ENCODE assay signal across 8 mouse cellular contexts in genomic region chr5:64806600-64806999, GRCm38 (mm10). TPM values are rescaled to one million over a fixed set of nuclear protein-coding genes. Genes with fewer than 3 reads are reported as not detected.
A peak's percentile ranks its signal among the peaks of the same experiment; 100 is the strongest.
DNase-seq lines count a peak whose midpoint lies in the region; ATAC-seq and TF ChIP-seq lines count a peak whose summit lies in the region.

No protein-coding gene starts in this region.

- no peak for TF ChIP-seq POLR2A in MEL (IDR thresholded peaks at IDR 0.05; ENCODE audit: control insufficient read depth in 1 of 2, insufficient read depth in 1 of 2, low read depth in 1 of 2, low read length in 2 of 2, poor library complexity in 1 of 2)

- no peaks in the 10 kb centered on the region for H3K27me3 ChIP-seq in heart, embryonic 15.5 days
- H3K27me3 ChIP-seq in MEL (ENCODE audit: control insufficient read depth in 1 of 2, insufficient read depth in 2 of 2, low read length in 2 of 2) = no peaks in the 10 kb centered on the region
- H3K27me3 ChIP-seq in hindbrain, embryonic 11.5 days (ENCODE audit: control insufficient read depth, insufficient read depth, low read length) = no peaks in the 10 kb centered on the region
- H3K27me3 ChIP-seq in midbrain, embryonic 11.5 days (ENCODE audit: control insufficient read depth, insufficient read depth, low read length) = no peaks in the 10 kb centered on the region

- 20% methylated on average over 2 of the region's 2 CpGs for WGBS in heart, embryonic 15.5 days
- 37% methylated on average over 2 of the region's 2 CpGs for WGBS in hindbrain, embryonic 11.5 days
- 15% methylated on average over 2 of the region's 2 CpGs for WGBS in midbrain, embryonic 11.5 days

- no peak for DNase-seq in heart, adult 18-20 months
- no peak for DNase-seq in MEL (ENCODE audit: low read depth, low spot score)
- no peak for DNase-seq in hindbrain, embryonic 11.5 days (ENCODE audit: low spot score)
- no peak for DNase-seq in midbrain, embryonic 11.5 days (ENCODE audit: low spot score, missing footprints)
- no peak for DNase-seq in urinary bladder, postnatal 36 days (ENCODE audit: low spot score in 2 of 2)
- DNase-seq in left cerebral cortex, postnatal 25 days (ENCODE audit: low spot score in 2 of 2) = no peak
- no peak for DNase-seq in adrenal gland, postnatal 25 days

- TF ChIP-seq RAD21 in MEL (IDR thresholded peaks at IDR 0.05; ENCODE audit: low read depth, low read length) = no peak

- H3K9me3 ChIP-seq in heart, embryonic 15.5 days (replicated peaks) = no peaks in the 10 kb centered on the region
- H3K9me3 ChIP-seq in MEL (replicated peaks; ENCODE audit: insufficient read depth, low read length) = no peaks in the 10 kb centered on the region
- H3K9me3 ChIP-seq in hindbrain, embryonic 11.5 days (ENCODE audit: control insufficient read depth, low read length) = no peaks in the 10 kb centered on the region
- H3K9me3 ChIP-seq in midbrain, embryonic 11.5 days (ENCODE audit: control insufficient read depth, low read length) = no peaks in the 10 kb centered on the region

- peaks cover 51% of the 10 kb centered on the region for H3K79me2 ChIP-seq in MEL (ENCODE audit: control insufficient read depth, insufficient read depth, low read length, poor library complexity)

- peaks cover 64% of the 10 kb centered on the region for H3K4me1 ChIP-seq in heart, embryonic 15.5 days (replicated peaks)
- H3K4me1 ChIP-seq in MEL (ENCODE audit: control insufficient read depth in 1 of 2, insufficient read depth in 2 of 2, low read length in 2 of 2) = peaks cover 14 to 48% of the 10 kb centered on the region in 2 experiments; a peak in 3 of 4 replicates
- peaks cover 7% of the 10 kb centered on the region for H3K4me1 ChIP-seq in hindbrain, embryonic 11.5 days (replicated peaks; ENCODE audit: control insufficient read depth, insufficient read depth, low read length)
- peaks cover 43% of the 10 kb centered on the region for H3K4me1 ChIP-seq in midbrain, embryonic 11.5 days (ENCODE audit: control insufficient read depth, insufficient read depth, low read length)

- H3K4me2 ChIP-seq in heart, embryonic 15.5 days = peak overlapping the region; percentile 75
- H3K4me2 ChIP-seq in hindbrain, embryonic 11.5 days (replicated peaks; ENCODE audit: low read depth, low read length) = peak overlapping the region; percentile 36
- peak overlapping the region; percentile 54 for H3K4me2 ChIP-seq in midbrain, embryonic 11.5 days

- no peak for TF ChIP-seq EP300 in MEL (IDR thresholded peaks at IDR 0.05; ENCODE audit: low read depth in 1 of 2, low read length in 2 of 2)

- H3K4me3 ChIP-seq in heart, embryonic 15.5 days = peak overlapping the region; percentile 96
- no peak overlapping the region for H3K4me3 ChIP-seq in MEL (ENCODE audit: control insufficient read depth in 1 of 2, insufficient read depth in 1 of 2, low read depth in 2 of 2, low read length in 2 of 2)
- H3K4me3 ChIP-seq in hindbrain, embryonic 11.5 days (ENCODE audit: low read depth, low read length) = peak overlapping the region; percentile 73; the same call in 1 of the 2 replicates
- peak overlapping the region; percentile 91; the same call in 1 of the 2 replicates for H3K4me3 ChIP-seq in midbrain, embryonic 11.5 days (ENCODE audit: low read depth, low read length)

- ATAC-seq in heart, embryonic 15.5 days (replicated peaks; ENCODE audit: insufficient number of reproducible peaks, insufficient read depth, low FRiP score, low read depth) = no peak
- no peak for ATAC-seq in hindbrain, embryonic 11.5 days (ENCODE audit: low FRiP score)
- no peak for ATAC-seq in midbrain, embryonic 11.5 days (ENCODE audit: low FRiP score)

- H3K9ac ChIP-seq in heart, embryonic 15.5 days = peak overlapping the region; percentile 62; the same call in 1 of the 2 replicates
- peak overlapping the region; percentile 12; the same call in 1 of the 2 replicates for H3K9ac ChIP-seq in MEL (ENCODE audit: control insufficient read depth, low read depth, low read length, poor library complexity, severe bottlenecking)
- H3K9ac ChIP-seq in hindbrain, embryonic 11.5 days (ENCODE audit: low read depth, low read length) = peak overlapping the region; percentile 56
- peak overlapping the region; percentile 75 for H3K9ac ChIP-seq in midbrain, embryonic 11.5 days (ENCODE audit: low read length)

- H3K27ac ChIP-seq in heart, embryonic 15.5 days = peak overlapping the region; percentile 93
- peak overlapping the region; percentile 23 for H3K27ac ChIP-seq in MEL (ENCODE audit: control insufficient read depth, low read depth, low read length)
- peak overlapping the region; percentile 77 for H3K27ac ChIP-seq in hindbrain, embryonic 11.5 days (ENCODE audit: low read depth, low read length)
- H3K27ac ChIP-seq in midbrain, embryonic 11.5 days (ENCODE audit: low read depth, low read length) = peak overlapping the region; percentile 87

- no peaks in the 10 kb centered on the region for H3K36me3 ChIP-seq in heart, embryonic 15.5 days
- H3K36me3 ChIP-seq in MEL (ENCODE audit: control insufficient read depth in 1 of 2, insufficient read depth in 2 of 2, low read length in 2 of 2) = peaks cover 0 to 56% of the 10 kb centered on the region in 2 experiments; a peak in 2 of 4 replicates
- no peaks in the 10 kb centered on the region for H3K36me3 ChIP-seq in hindbrain, embryonic 11.5 days (ENCODE audit: control insufficient read depth, insufficient read depth, low read length)
- no peaks in the 10 kb centered on the region for H3K36me3 ChIP-seq in midbrain, embryonic 11.5 days (ENCODE audit: control insufficient read depth, insufficient read depth, low read length)

- intact Hi-C loops in left cerebral cortex, postnatal 25 days (cut with DNase I) = no loop called here

- no peak for TF ChIP-seq CTCF in MEL (IDR thresholded peaks at IDR 0.05 in 2 of 3, conservative IDR thresholded peaks at IDR 0.05 in 1 of 3; ENCODE audit: control insufficient read depth in 1 of 3, insufficient read depth in 1 of 3, low read depth in 2 of 3, low read length in 3 of 3, poor library complexity in 1 of 3, severe bottlenecking in 1 of 3)

TF ChIP-seq in MEL, 35 proteins besides CTCF, POLR2A, EP300 and RAD21:
- no peak for TF ChIP-seq RCOR1 (IDR thresholded peaks at IDR 0.05; ENCODE audit: low read depth, low read length)

RNA-seq across cellular contexts. Expression of gene Klf3, which starts 3.4 kb away (rescaled TPM):
- polyA plus RNA-seq in heart, embryonic 15.5 days (2015; fragmentation: Nextera tagmentation; extraction: Ambion mirVana) = 44.3 and 53.3 TPM in 2 replicates
- total RNA-seq in heart, adult 18-20 months (2021) = 10 to 100 TPM; 36.9 to 49.1 TPM
- 7.1 and 8.4 TPM in 2 replicates for total RNA-seq in MEL (2012; rRNA removed)
- polyA plus RNA-seq in MEL (2012; ENCODE audit: insufficient read depth in 1 of 2, insufficient read length in 2 of 2, low read depth in 1 of 2, low replicate concordance in 2 of 2, missing spikeins in 1 of 2) = 10 to 100 TPM; 39.7 to 72.2 TPM
- polyA plus RNA-seq in hindbrain, embryonic 11.5 days (2014; fragmentation: Nextera tagmentation; extraction: Ambion mirVana) = 35.3 and 47.2 TPM in 2 replicates
- polyA plus RNA-seq in midbrain, embryonic 11.5 days (2014; fragmentation: Nextera tagmentation; extraction: Ambion mirVana) = 34.8 and 37.7 TPM in 2 replicates
- total RNA-seq in left cerebral cortex, postnatal 25 days (2021) = 10 to 100 TPM; 25.2 to 26.3 TPM
- 61.6 and 74.6 TPM in 2 replicates for total RNA-seq in adrenal gland, postnatal 25 days (2021)

Comparison
In these comparisons a context has a peak if more than half of its experiments do, and no peak if none do; other contexts are left out.
1. H3K27ac ChIP-seq: peak in every context shown above with its lines; median percentile 93 in heart, embryonic 15.5 days; 87 in midbrain, embryonic 11.5 days; 77 in hindbrain, embryonic 11.5 days; 23 in MEL.
2. H3K4me3 ChIP-seq: peak in heart, embryonic 15.5 days (single experiment), hindbrain, embryonic 11.5 days (single experiment) and midbrain, embryonic 11.5 days (single experiment); none in MEL (0 of 2).
3. H3K9ac ChIP-seq: peak in every context shown above with its lines; median percentile 75 in midbrain, embryonic 11.5 days; 62 in heart, embryonic 15.5 days; 56 in hindbrain, embryonic 11.5 days; 12 in MEL.
4. Peak in every context shown above with its lines, with median percentiles within 50 percentile points of each other: H3K4me2 ChIP-seq.